Mouse (Mus musculus) cerebellum, adult 2 months (tissue): ENCODE results near the gene Jagn1.

Experiments
- CTCF ChIP-seq: fragments of 200-500 bp; IDR thresholded peaks from 2 replicates; pipeline ENCODE4 v1.5.1; 2011; ENCODE audit warnings: low read depth, mild to moderate bottlenecking, control low read depth, low read length, moderate library complexity, borderline replicate concordance; ENCODE audit not compliant: insufficient read depth
- POLR2A ChIP-seq: fragments of 200-500 bp; IDR thresholded peaks from 2 replicates; pipeline ENCODE4 v1.6.1; 2011; ENCODE audit warnings: low read length, control low read depth, borderline replicate concordance; ENCODE audit not compliant: insufficient read depth

DNA sequence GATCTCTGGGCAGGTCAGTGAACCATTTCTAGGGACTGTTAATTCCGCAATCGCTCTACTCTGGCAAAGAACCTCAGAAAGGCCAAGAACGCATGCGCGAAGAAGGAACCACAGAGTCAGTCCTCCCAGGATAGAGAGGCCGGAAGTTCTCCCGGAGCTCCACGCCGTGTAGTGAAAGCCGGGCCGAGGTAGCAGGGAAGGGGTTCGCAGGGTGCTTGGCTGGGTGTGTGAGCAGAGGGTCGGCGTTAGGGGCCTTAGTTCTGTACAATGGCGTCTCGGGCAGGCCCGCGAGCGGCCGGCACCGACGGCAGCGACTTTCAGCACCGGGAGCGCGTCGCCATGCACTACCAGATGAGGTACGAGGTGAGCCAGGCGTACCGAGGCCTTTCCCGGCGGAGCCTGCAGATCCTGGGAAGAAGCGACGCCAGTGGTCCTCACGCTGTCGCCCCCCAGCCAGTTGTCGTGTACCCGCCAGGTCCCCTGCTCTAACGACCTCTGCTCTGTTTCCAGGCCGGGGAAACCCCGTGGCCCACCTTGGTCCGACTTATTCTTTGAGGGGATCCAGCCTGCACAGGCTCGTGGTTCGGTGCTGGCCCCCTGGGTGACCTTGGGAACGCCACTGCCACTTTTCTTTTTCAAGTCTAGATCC lies at the start of gene Jagn1:
- TF ChIP-seq CTCF (no peak), POLR2A (peak; percentile 74; the same call in 1 of the 2 replicates)
